Mouse (Mus musculus): ENCODE results near the gene 4930447C04Rik. TPM values are rescaled to one million over a fixed set of nuclear protein-coding genes. Genes with fewer than 3 reads are reported as not detected.

Gene 4930447C04Rik
- polyA plus RNA-seq, 1 experiment from 2014 or later: 5.0 TPM

DNA sequence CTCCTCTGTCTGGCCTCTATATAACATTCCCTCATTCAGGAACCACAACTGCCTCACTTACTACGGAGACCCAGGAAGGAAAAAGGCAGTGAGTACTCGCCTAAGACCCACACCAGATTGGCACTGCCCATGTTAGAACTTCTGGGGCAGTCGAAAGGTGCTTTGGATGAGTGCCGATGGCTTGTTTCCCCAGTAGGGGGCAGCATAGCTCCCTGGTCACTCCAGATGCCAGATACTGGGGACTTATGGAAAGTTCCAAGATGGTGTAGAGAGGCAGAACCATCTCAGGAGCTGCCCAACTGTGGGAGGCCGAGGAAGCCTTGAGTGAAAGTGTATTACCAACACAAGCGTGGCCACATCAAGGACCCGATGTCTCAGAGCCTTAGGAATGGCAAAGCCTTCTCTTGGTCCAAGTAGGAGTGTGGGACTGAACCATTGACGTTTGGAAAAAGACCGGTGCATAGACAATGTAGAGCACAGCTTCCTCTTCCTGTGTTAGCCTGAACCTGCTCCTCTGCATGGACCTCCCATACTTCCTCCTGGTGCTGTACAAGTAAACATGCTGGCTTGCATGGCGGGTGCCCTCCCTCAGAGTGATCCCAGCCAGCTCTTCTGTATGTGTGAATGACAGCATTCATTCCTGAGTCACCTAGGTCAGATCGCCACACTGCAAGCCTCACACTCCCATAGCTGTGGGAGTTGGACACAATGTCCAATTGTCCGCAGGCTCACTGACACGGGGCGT, 105.6 kb downstream of the 4930447C04Rik start:
- 64% methylated on average over 14 of the region's 14 CpGs for WGBS
- H3K36me3 ChIP-seq (replicated peaks; ENCODE audit: control insufficient read depth, insufficient read depth, low read depth, low read length): no peaks in the 10 kb centered on the region
- H3K27me3 ChIP-seq (ENCODE audit: control insufficient read depth, insufficient read depth, low read length): peaks cover 17% of the 10 kb centered on the region
- no peak overlapping the region for H3K4me2 ChIP-seq (ENCODE audit: low read depth, low read length)
- DNase-seq (ENCODE audit: low spot score) (peak; percentile 51), ATAC-seq (replicated peaks; ENCODE audit: insufficient number of reproducible peaks, low FRiP score, low TSS enrichment, low read depth) (no peak)
- H3K27ac ChIP-seq (replicated peaks; ENCODE audit: low read depth, low read length): no peak overlapping the region
- no peaks in the 10 kb centered on the region for H3K9me3 ChIP-seq (replicated peaks; ENCODE audit: control insufficient read depth, low read length)
- H3K4me3 ChIP-seq (ENCODE audit: low read depth, low read length): no peak overlapping the region
- no peak overlapping the region for H3K9ac ChIP-seq (replicated peaks; ENCODE audit: low read length)
- H3K4me1 ChIP-seq (ENCODE audit: control insufficient read depth, insufficient read depth, low read length): peaks cover 6% of the 10 kb centered on the region

DNA sequence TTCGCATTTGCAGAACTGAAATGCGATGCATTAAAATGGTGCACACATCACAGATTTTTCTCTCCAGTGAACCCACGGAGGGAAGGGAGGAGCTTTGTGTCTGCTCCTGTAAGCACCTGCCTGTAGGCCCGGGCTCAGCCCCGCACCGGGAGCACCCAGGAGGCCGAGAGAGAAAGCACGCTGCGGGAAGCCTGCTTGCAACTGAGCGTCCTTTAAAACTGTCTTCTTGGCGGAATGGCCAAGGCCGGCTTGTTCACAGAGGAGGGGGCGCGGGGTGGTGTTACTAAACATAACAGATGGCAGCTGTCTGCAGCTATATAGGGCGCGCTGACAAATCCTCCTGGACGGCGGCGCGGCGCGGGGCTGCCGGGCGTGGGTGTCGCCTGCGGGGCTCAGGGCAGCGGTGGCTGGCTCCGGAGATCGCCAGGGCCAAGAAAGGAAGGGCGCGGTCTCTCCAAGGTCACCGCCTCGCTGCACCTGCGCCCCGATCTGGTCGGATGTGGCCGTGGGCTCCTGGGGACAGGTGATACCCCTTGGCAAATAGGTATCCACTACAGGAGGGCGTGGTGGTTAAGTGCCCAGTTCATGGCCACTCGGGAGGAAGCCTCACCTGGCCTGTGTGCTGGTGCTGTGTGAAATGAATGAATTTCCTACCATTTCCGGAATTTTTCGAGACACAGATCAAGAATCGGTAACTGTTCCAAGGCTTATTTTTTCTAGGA, 108.7 kb downstream of the 4930447C04Rik start:
- peak overlapping the region; percentile 22 for H3K4me3 ChIP-seq (ENCODE audit: low read depth, low read length)
- DNase-seq (ENCODE audit: low spot score) (peak; percentile 46), ATAC-seq (replicated peaks; ENCODE audit: insufficient number of reproducible peaks, low FRiP score, low TSS enrichment, low read depth) (peak; percentile 71; the same call in 1 of the 2 replicates)
- peak overlapping the region; percentile 26; the same call in 1 of the 2 replicates for H3K9ac ChIP-seq (replicated peaks; ENCODE audit: low read length)
- H3K36me3 ChIP-seq (replicated peaks; ENCODE audit: control insufficient read depth, insufficient read depth, low read depth, low read length): no peaks in the 10 kb centered on the region
- no peaks in the 10 kb centered on the region for H3K9me3 ChIP-seq (replicated peaks; ENCODE audit: control insufficient read depth, low read length)
- peaks cover 6% of the 10 kb centered on the region for H3K4me1 ChIP-seq (ENCODE audit: control insufficient read depth, insufficient read depth, low read length)
- 7% methylated on average over 42 of the region's 42 CpGs for WGBS
- peaks cover 17% of the 10 kb centered on the region for H3K27me3 ChIP-seq (ENCODE audit: control insufficient read depth, insufficient read depth, low read length)
- peak overlapping the region; percentile 59 for H3K4me2 ChIP-seq (ENCODE audit: low read depth, low read length)
- H3K27ac ChIP-seq (replicated peaks; ENCODE audit: low read depth, low read length): no peak overlapping the region

Other genes with a start within 250 kb of the 4930447C04Rik start
- gene Ppm1a, start 183.3 kb downstream of the 4930447C04Rik start, polyA plus RNA-seq (2014; fragmentation: Nextera tagmentation; extraction: Ambion mirVana): 68.3 and 74.6 TPM in 2 replicates
- gene Six6, start 882 bp downstream of the 4930447C04Rik start, polyA plus RNA-seq (2014; fragmentation: Nextera tagmentation; extraction: Ambion mirVana): 7.9 and 11.6 TPM in 2 replicates
- gene Six1, start 113.1 kb upstream of the 4930447C04Rik start, polyA plus RNA-seq (2014; fragmentation: Nextera tagmentation; extraction: Ambion mirVana): 62.4 and 64.4 TPM in 2 replicates
- gene Six4, start 172.7 kb upstream of the 4930447C04Rik start, polyA plus RNA-seq (2014; fragmentation: Nextera tagmentation; extraction: Ambion mirVana): 16.9 and 18.1 TPM in 2 replicates
- 53.0 and 53.4 TPM in 2 replicates for gene Mnat1, start 182.9 kb upstream of the 4930447C04Rik start, polyA plus RNA-seq (2014; fragmentation: Nextera tagmentation; extraction: Ambion mirVana)

All from embryonic facial prominence, embryonic 11.5 days (tissue).